Mouse (Mus musculus): ENCODE results near the gene Cdc42ep4. TPM values are rescaled to one million over a fixed set of nuclear protein-coding genes. Genes with fewer than 3 reads are reported as not detected.

Gene Cdc42ep4
- polyA plus RNA-seq, 1 experiment from 2014 or later = 89.8 TPM

DNA sequence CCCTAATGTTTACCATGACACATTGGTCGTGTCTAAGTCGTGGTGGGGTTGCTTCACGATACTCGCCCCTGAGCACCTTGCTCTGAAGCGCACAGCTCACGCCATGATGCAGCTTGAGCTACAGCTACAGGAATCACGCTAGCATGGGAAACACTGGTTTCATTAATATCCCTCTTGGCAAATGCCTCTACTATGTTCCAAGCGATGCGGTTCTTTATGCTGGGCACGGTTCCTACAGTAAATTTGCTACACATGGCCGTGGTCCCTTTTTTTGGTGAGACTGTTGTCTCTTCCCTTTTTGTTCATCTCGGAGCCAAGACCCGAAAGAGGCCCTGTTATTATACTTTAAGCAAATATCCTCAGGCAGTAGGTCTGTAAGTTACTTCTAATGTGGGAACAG is 19.5 kb upstream of the Cdc42ep4 start:
- 0 out of 2 replicates have a peak, but pooled peaks cover 5% of the 10 kb centered on the region for H3K4me1 ChIP-seq
- H3K9me3 ChIP-seq (replicated peaks) = no peaks in the 10 kb centered on the region
- no peak for ATAC-seq

DNA sequence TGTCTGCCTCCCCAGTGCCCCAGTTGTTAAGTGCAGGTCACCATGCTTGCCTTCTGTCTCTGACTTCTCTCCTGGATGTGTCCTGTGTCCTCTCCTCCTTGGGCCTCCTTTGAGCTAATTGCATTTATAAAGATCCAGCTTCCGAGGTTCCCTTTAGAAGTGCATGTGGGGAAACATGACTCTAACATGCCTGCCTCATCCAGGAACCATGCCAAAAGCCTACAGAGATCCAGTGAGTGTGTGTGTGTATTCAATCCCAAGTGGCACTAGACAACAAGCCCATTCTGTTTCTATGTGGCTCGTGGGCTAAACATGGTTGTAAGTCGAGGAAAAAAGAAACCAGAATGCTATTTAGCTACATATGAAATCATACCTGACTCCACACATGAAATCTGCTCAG is 16.7 kb upstream of the Cdc42ep4 start:
- Histone ChIP-seq H3K9ac (no peak overlapping the region), H3K27ac (no peak overlapping the region), H3K4me1 (peaks cover 11% of the 10 kb centered on the region), H3K4me3 (no peak overlapping the region), H3K9me3 (replicated peaks) (no peaks in the 10 kb centered on the region), H3K4me2 (no peak overlapping the region), H3K36me3 (ENCODE audit: poor library complexity, severe bottlenecking) (no peaks in the 10 kb centered on the region), H3K27me3 (no peaks in the 10 kb centered on the region)
- no peak for ATAC-seq
- WGBS = 65% methylated on average over 3 of the region's 3 CpGs

More for the DNA sequence above, 19.5 kb upstream of the Cdc42ep4 start:
- Histone ChIP-seq H3K27ac (no peak overlapping the region), H3K27me3 (no peaks in the 10 kb centered on the region), H3K4me2 (no peak overlapping the region), H3K9ac (no peak overlapping the region), H3K36me3 (ENCODE audit: poor library complexity, severe bottlenecking) (no peaks in the 10 kb centered on the region), H3K4me3 (no peak overlapping the region)
- WGBS = 92% methylated on average over 13 of the region's 13 CpGs

DNA sequence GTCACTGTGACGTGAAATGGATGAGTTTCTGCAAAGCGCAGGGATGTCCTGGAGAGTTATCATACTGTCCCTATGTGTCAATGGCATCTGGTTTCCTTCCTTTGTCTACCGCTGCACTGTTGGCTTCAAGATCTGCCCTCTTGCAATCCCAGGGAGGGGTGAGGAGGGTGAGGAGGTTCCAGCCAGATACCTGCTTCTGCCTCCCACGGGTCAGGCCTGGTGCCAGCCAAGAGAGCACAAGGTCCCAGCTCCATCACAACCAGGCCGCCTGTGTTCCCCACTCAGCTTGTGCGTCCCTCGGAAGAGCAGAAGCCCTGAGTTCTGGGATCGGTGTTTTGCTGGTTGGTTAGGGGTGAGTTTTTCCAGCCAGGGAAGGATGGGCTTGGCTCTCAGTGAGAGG is 15.6 kb upstream of the Cdc42ep4 start:
- no peaks in the 10 kb centered on the region for H3K36me3 ChIP-seq (ENCODE audit: poor library complexity, severe bottlenecking)
- H3K4me2 ChIP-seq = no peak overlapping the region
- H3K4me3 ChIP-seq = no peak overlapping the region
- H3K27ac ChIP-seq = no peak overlapping the region
- H3K9ac ChIP-seq = no peak overlapping the region
- peaks cover 14% of the 10 kb centered on the region for H3K4me1 ChIP-seq
- H3K27me3 ChIP-seq = no peaks in the 10 kb centered on the region
- WGBS = 73% methylated on average over 8 of the region's 8 CpGs
- no peak for ATAC-seq
- H3K9me3 ChIP-seq (replicated peaks) = no peaks in the 10 kb centered on the region

DNA sequence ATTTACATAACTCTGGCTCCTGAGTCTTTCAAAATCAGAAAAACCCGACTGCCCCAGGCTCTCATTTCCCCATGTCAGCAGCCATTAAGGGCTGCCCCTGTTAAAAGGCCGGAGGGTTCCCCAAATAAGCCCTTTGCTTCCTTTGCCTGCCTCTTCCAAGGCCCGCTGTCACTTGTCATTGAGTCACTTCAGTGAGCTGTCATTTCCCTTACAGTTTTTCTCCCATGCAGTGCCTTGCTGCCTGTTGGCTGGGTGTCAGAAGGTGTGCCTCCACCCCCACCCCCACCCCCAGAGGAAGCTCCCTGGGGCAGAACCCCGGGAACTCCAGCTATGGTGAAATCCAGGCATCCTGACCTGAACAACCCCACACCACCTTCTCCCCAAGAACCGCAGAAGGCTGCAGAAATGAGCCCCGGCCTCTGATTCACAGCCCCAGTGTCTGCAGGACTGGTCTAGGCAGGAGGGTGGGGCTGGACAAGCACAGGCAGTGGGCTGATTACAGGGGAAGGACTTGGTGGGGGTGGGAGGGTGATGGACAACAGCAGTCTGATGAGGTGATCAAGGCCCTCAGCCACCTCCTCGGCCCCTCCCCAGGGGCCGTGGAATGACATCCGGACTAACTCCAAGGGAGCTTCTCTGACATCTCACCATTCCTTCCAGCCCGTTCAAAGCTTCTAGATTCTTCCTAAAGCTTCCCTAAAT is 14.8 kb upstream of the Cdc42ep4 start:
- Histone ChIP-seq H3K4me3 (no peak overlapping the region), H3K9me3 (replicated peaks) (no peaks in the 10 kb centered on the region), H3K27ac (no peak overlapping the region), H3K9ac (no peak overlapping the region), H3K4me1 (peaks cover 14% of the 10 kb centered on the region), H3K4me2 (no peak overlapping the region), H3K36me3 (ENCODE audit: poor library complexity, severe bottlenecking) (no peaks in the 10 kb centered on the region), H3K27me3 (no peaks in the 10 kb centered on the region)
- ATAC-seq = no peak
- 70% methylated on average over 10 of the region's 10 CpGs for WGBS

DNA sequence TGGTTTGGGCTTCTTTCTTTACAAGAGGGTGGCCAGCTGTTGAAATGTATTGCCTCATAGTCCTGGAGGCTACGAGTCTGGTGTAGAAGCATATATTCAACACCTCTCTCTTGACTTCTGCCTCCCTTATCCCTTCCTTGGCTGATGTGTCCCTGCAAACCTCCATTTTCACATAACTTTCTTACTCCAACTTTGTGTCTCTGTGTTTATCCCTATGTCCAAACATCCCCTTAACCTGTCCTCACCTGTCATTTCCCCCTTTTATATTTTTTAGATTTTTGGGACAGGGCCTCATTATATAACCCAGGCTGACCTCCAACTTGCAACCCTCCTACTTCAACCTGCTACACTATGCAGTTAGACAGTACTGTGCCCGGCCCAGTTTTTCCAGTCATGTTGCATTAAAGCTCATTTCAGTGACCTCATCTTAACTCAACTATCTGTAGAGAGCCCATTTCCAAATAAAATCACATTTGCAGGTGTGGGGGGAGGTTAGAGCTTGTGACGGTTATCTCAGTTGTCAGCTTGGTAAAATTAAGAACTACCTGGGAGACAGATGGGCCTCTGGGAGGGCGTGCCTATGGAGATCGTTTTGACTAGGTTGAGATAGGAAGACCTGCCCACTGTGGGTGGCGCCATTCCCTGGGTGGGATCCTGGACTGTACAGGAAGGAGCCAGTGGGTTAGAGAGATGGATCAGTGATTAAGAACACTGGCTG is 12.6 kb upstream of the Cdc42ep4 start:
- H3K27me3 ChIP-seq = no peaks in the 10 kb centered on the region
- H3K36me3 ChIP-seq (ENCODE audit: poor library complexity, severe bottlenecking) = no peaks in the 10 kb centered on the region
- H3K9me3 ChIP-seq (replicated peaks) = no peaks in the 10 kb centered on the region
- no peak overlapping the region for H3K4me3 ChIP-seq
- H3K27ac ChIP-seq = no peak overlapping the region
- no peak overlapping the region for H3K4me2 ChIP-seq
- no peak for ATAC-seq
- peaks cover 14% of the 10 kb centered on the region for H3K4me1 ChIP-seq
- H3K9ac ChIP-seq = no peak overlapping the region
- whole genome bisulfite sequencing = 93% methylated on average over 6 of the region's 6 CpGs

DNA sequence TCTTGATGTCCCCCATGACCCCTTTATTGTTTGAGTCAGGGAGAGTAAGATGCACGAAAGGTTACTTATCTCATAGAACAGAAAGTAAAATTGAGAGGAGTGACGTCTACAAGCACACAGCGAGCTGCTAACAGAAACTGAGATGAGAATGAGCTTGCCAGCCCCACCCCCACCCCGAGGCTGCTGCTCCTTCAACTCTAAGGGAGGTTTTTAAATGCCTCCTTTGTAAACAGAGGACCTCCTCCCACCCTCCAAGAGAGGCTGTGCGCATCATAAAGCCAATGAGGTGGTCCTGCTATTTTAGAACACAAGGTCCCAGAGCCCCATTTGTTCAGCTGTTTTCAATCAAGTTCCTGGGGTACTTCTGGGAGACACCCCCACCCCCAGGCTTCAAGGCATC is 11.8 kb upstream of the Cdc42ep4 start:
- Histone ChIP-seq H3K4me2 (no peak overlapping the region), H3K27ac (no peak overlapping the region), H3K36me3 (ENCODE audit: poor library complexity, severe bottlenecking) (no peaks in the 10 kb centered on the region), H3K9ac (no peak overlapping the region), H3K27me3 (no peaks in the 10 kb centered on the region), H3K4me1 (peaks cover 14% of the 10 kb centered on the region), H3K9me3 (replicated peaks) (no peaks in the 10 kb centered on the region), H3K4me3 (no peak overlapping the region)
- ATAC-seq = no peak
- 15% methylated on average over 5 of the region's 5 CpGs for WGBS

DNA sequence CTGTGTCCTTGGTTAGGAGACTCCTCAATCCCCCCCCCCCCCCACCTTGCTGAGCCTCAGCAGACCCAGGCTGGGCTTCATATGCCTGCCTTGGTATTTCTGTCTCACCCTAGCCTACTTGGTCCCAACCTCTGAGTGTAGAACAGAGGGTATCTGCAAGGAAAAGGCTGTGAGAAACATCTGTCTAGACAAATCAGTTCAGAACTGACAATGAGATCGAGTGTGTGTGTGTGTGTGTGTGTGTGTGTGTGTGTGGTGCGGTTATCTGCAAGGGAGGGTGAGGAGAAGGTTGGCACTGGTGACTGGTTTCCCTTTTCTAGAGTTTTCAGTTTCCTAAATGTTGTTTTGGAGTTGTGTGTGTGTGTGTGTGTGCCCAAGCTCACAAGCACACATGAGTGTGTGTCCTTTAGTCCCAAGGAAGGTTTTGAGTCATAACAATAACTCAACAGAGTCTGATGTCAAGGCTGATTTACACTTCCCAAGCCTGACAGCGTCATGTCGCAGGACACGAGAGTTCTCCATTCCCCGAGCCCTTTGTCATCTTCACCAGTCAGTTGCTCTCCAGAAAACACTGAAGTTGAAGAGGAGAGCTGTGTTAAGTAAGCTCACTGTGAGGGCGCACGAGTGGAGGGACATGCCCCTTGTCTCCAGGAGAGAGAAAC is 10.6 kb upstream of the Cdc42ep4 start:
- H3K36me3 ChIP-seq (ENCODE audit: poor library complexity, severe bottlenecking) = no peaks in the 10 kb centered on the region
- ATAC-seq = no peak
- H3K4me2 ChIP-seq = no peak overlapping the region
- WGBS = 85% methylated on average over 8 of the region's 8 CpGs
- no peak overlapping the region for H3K9ac ChIP-seq
- no peak overlapping the region for H3K27ac ChIP-seq
- peaks cover 14% of the 10 kb centered on the region for H3K4me1 ChIP-seq
- H3K9me3 ChIP-seq (replicated peaks) = no peaks in the 10 kb centered on the region
- no peak overlapping the region for H3K4me3 ChIP-seq
- H3K27me3 ChIP-seq = no peaks in the 10 kb centered on the region

DNA sequence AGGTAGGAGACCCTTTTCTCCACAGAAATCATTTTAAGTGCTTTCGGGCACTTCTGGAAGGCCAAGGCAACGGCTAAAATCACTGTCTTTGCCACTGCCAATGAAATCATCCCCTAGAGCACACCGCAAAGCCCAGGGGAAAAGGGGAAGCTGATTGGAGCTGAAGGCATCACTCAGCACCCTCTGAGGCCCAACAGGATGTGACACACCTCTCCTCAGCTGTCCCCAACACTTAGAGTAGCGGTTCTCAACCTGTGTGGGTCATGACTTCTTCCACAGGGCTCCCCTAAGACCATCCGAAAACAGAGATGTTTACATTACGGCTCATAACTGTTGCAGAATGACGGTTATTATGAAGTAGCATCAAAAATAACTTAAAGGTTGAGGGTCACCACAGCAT is 10.0 kb upstream of the Cdc42ep4 start:
- Histone ChIP-seq H3K27me3 (no peaks in the 10 kb centered on the region), H3K36me3 (ENCODE audit: poor library complexity, severe bottlenecking) (no peaks in the 10 kb centered on the region), H3K9me3 (replicated peaks) (no peaks in the 10 kb centered on the region), H3K4me2 (no peak overlapping the region), H3K27ac (no peak overlapping the region), H3K9ac (no peak overlapping the region), H3K4me1 (peaks cover 14% of the 10 kb centered on the region), H3K4me3 (no peak overlapping the region)
- 91% methylated on average over 7 of the region's 7 CpGs for WGBS
- ATAC-seq = no peak

DNA sequence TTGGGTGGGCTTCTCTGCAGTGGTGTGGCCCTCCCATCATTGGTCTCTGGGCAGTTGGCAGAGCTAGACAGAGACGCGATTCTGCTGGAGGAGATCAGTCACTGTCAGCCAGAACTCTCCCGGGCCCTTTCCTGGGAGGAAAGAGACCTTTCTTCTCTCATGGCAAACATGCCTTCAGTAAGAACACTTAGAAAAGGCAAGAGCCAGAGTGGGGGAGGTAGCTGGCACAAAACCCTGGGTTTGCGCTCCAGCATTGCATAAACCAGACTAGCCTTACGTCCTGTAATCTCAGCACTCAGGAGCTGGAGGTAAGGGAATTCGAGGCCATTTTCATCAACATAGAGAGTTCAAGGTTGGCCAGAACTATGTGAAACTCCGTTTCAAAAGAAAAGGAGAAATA is 8.8 kb upstream of the Cdc42ep4 start:
- Histone ChIP-seq H3K4me3 (no peak overlapping the region), H3K4me2 (no peak overlapping the region), H3K9ac (no peak overlapping the region), H3K9me3 (replicated peaks) (no peaks in the 10 kb centered on the region), H3K36me3 (ENCODE audit: poor library complexity, severe bottlenecking) (no peaks in the 10 kb centered on the region), H3K4me1 (peaks cover 9% of the 10 kb centered on the region), H3K27me3 (no peaks in the 10 kb centered on the region), H3K27ac (no peak overlapping the region)
- no peak for ATAC-seq
- 85% methylated on average over 7 of the region's 7 CpGs for WGBS

DNA sequence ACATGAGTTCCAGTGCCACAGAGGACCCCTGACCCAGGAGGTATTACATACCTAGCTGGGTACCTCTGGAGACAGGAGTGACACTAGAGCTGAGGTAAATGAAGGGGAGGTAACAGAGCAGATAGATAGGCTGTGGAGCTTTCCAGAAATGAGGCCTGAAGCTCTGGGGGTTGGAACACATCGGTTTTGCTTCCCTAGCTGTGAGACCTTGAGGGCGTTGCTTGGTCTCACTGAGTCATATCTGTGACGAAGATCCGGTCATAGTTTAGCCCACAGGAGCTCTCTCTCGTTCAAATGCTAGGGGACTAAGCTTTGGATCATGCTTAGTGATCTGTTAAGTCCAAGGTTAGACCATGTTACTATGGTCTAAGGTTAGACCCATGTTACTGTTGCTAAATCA is 7.2 kb upstream of the Cdc42ep4 start:
- ATAC-seq = no peak
- 92% methylated on average over 5 of the region's 5 CpGs for WGBS
- Histone ChIP-seq H3K4me1 (peaks cover 8% of the 10 kb centered on the region), H3K9me3 (replicated peaks) (no peaks in the 10 kb centered on the region), H3K4me2 (no peak overlapping the region), H3K27me3 (no peaks in the 10 kb centered on the region), H3K27ac (no peak overlapping the region), H3K9ac (no peak overlapping the region), H3K36me3 (ENCODE audit: poor library complexity, severe bottlenecking) (no peaks in the 10 kb centered on the region), H3K4me3 (no peak overlapping the region)

DNA sequence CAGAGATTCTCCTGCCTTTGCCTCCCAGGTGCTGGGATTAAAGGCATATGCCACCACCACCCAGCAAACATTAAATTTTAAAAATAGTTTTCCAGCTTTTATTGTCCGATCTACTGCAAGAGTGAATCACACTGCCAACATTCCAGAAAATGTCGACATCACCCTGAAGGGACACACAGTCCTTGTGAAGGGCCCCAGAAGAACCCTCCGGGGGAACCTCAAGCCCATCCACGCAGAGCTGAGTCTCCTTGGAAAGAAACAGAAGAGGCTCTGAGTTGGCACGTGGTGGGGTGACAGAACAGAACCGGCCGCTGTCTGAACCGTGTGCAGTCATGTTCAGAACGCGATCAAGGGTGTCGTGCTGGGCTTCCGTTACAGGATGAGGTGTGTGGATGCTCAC is 4.9 kb upstream of the Cdc42ep4 start:
- no peak for ATAC-seq
- Histone ChIP-seq H3K9ac (no peak overlapping the region), H3K27ac (no peak overlapping the region)

DNA sequence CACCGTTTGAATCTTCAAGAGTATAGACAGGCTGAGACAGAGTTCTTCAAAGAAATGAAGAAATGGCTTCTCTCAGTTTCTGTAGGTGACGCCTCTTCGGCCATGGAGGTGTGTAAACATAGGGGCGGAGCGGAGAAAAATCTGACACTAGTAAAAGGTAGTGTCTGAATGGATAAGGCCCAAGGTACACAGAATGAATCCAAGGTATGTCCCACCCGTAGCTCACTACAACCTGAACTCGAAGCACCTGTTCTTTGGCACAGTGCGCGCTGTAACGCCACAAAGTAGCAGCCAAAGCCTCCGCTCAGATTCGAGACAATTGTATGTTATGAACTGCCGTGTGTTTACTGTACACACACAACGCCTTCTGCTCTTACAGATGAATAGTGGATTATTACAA is 4.2 kb upstream of the Cdc42ep4 start:
- no peak for ATAC-seq
- Histone ChIP-seq H3K4me2 (no peak overlapping the region), H3K27me3 (no peaks in the 10 kb centered on the region), H3K4me3 (no peak overlapping the region), H3K36me3 (ENCODE audit: poor library complexity, severe bottlenecking) (no peaks in the 10 kb centered on the region), H3K4me1 (peaks cover 8% of the 10 kb centered on the region), H3K9ac (no peak overlapping the region), H3K9me3 (replicated peaks) (no peaks in the 10 kb centered on the region), H3K27ac (no peak overlapping the region)
- 93% methylated on average over 14 of the region's 14 CpGs for WGBS

More for the DNA sequence above, 4.9 kb upstream of the Cdc42ep4 start:
- Histone ChIP-seq H3K27me3 (no peaks in the 10 kb centered on the region), H3K4me1 (peaks cover 8% of the 10 kb centered on the region), H3K4me2 (no peak overlapping the region), H3K9me3 (replicated peaks) (no peaks in the 10 kb centered on the region), H3K36me3 (ENCODE audit: poor library complexity, severe bottlenecking) (no peaks in the 10 kb centered on the region), H3K4me3 (no peak overlapping the region)
- 96% methylated on average over 12 of the region's 12 CpGs for WGBS
